Mouse (Mus musculus): Measurements from ENCODE around the gene Myocd.

DNA sequence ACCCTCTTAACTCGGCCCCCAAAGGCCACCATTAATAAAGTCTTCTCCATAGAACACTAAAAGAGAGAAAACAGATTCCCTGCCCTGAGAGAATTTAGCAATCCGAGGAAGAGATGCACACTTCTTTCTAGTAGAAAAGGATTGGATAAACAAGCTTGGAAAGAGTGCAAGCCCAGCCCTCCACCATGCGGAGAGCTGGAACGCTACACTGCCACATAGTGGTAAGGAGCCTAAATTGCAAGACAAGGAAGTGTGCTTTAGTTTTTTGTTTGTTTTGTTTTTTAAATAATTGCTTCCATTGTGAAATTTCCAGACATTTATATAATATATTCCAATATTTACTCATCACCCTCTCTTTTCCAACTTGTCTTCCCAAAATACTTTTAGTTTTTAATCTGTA lies 140.7 kb downstream of the Myocd start:
- peak; percentile 72 for TF ChIP-seq CTCF (IDR thresholded peaks at IDR 0.05)
- TF ChIP-seq POLR2A (IDR thresholded peaks at IDR 0.05; ENCODE audit: insufficient read depth, low read depth, low read length) = no peak
- TF ChIP-seq EP300 (IDR thresholded peaks at IDR 0.05; ENCODE audit: insufficient read depth, low read depth, low read length) = no peak

All from heart, adult 2 months (tissue).